Mouse (Mus musculus) testis, postnatal 14 days (tissue): ENCODE results near the gene Gtsf1.

Source experiments
- DNase-seq: peaks from one replicate; pipeline ENCODE4 v3.0.0; 2021; ENCODE audit warnings: low spot score

Gene Gtsf1

DNA sequence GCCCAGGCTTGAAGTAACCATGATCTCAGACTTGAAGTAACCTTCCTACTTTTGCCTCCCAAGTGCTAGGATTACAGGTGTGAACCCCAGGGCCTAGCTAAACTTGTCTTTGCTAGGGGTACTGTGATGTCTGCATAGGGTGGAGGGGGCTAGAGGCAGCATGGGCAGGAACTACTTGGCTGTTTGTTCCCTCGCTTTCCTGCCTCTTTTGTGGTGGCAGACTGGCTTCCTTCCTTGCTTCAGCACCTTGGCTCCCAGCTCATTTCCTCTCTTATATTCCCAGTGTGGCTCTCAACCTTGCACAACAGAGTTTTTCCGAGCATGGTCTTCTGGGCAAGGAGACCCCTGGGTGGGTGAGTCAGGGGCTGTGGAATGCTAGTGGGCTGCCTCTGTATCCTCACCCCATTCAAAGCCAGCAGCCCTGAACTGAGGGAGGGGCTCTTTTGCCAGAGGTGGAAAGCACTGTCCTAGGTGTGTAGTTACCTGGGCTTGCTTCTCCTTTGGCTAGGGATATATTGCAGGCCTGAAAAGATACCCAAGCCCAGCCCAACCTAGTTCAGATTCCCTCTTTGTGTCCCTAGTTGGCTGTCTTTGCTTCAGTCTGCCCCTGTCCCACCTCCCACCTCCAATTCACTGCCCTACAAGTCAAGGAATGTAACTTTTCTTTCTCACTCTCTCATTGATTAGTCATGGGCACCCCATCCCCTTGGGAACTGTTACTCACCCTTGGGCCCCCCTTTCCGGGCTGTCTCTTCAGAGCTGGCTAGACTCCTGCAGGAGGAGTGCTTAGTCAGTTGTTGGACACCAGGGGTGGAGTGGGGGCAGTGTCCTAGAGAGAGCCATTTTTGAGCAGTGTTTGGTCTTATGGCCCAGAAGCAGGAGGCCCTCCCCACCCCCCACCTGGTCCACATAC is 52.3 kb downstream of the Gtsf1 start:
- DNase-seq, result no peak

DNA sequence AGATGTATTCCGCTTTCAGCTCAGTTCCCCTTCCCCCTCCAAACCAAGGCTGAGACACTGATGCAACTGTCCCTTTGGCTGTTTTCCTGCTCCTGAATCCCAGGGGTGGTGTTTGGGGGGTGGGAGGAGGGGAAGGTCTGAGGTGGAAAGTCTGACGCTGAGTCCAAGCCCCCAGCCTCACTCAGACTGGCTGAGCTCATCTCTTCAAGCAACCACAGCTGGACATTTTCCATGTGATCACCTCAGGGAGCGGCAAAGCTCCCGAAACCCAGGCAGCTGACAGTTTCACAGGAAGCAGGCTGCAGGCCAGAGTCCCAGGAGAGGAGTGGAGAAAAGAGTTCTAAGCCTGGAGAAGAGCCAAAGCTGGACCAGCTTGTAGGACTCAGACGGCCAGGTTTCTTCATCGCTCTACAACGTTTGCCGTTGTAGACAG is 53.4 kb downstream of the Gtsf1 start:
- DNase-seq, result no peak

DNA sequence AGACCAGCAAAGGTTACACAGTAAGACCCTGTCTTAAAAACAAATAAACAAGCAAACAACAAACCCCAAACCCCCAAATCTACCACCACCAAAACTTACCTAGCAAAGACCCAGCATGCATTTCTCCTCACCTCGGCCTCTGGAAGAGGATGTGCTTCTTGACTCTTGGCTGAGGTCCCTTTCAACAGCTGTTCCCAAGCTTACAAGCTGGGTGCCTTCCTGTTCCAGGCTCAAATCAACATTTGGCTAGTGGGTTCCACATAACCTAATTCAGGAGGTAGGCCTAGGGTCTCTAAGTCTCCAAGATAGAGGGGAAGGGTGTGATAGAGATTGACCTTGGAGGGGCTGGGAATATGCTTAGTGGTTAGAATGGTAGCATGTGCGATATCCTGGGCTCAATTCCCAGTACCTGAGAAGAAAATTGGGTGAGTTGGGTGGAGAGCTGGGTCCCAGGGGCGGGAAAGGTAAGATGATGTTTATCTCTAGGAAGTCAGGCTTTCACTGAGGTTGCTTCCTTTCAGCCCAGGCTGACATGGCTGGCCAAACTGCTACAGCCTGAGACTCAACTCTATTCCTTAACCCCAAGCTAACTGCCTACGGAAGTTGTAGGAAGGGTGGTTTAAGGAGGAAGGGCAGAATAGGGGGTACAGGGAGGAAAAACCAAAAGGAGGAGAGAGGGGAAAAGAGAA is 55.0 kb downstream of the Gtsf1 start:
- DNase-seq, result no peak

DNA sequence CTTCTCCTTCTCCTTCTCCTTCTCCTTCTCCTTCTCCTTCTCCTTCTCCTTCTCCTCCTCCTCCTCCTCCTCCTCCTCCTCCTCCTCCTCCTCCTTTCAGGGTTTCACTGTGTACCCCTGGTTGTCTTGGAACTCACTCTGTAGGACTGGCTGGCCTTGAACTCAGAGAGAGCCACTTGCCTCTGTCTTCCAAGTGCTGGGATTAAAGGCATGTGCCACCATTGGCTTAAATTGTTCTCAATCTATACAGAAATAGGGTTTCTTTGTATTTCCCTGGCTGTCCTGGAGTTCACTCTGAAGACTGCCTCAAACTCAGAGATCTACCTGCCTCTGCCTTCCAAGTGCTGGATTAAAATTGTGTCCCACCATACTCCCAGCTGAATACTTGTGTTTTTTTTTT is 57.8 kb downstream of the Gtsf1 start:
- no peak for DNase-seq

DNA sequence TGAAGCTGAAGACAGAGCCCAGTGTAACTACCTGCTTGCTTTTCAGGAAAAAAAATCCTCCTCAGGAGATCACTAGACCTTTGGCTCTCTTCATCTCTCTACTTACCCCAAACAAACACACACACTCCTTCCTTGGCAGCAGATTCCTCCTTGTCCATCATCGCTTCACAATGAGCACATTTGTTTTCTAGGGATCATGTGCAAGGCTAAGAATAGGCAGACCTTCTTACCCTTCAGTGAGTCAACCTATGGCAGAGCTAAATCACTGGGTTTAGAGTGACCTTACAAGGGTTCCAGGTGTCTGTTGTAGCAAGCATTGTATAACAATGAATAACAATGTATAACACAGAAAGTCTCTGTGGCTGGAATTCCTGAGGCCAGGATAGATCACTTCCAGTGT is 58.5 kb downstream of the Gtsf1 start:
- no peak for DNase-seq

DNA sequence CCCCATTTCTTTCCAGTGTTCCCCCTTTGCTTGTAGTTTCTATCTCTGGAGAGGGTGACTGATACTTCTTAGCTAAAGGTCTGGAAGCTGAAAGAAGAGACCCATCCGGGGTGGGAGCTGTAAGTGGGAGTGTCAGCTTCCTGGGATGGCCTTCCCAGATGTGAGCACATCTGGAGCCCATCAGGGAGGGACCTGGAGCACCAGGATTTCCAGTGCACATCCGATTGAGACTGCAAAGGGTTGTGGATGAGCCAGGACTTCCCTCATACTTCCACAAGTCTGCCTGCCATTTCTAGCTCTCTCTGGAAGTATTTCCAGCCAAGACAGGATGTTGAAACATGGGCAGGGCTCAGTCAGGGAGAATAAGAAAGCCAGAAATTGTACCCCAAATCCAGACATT is 59.1 kb downstream of the Gtsf1 start:
- DNase-seq, result no peak

DNA sequence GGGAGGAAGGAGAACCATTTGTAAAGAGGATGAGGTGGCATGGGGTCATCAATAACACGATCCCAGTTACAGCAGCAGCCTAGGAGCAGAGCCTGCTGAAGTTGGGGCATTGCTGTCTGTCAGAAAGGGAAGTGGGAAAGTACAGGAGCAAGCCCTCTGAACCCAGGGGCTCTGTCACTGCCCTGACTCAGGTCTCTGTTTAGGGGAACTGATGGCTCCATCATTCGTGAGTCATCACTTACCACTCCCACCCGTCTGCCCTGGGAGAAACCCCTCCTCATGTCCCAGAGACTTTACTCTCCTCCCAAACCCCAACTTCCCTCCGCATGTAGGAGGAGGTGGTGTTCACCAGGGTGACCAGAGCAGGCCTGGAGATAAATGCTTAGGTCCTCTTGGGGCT is 59.8 kb downstream of the Gtsf1 start:
- no peak for DNase-seq

DNA sequence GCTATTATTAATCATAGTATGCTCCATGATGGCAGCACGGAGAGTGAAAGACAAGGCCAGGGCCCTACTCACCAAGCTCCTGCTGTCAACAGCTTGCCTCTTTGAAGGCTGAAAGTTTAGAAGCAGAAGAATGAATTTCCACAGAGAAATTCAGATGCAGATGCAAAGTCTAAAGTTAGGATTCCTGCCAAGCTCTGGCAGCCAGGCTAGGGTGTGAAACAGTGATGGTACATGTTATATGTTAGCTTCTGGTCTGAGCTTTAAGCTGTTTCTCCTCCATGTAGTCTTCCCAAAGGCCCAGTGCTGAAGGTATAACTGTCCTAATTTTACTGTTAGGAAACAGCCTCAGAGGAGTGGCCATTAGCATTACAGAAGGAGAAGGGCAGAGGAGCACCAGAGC is 61.1 kb downstream of the Gtsf1 start:
- DNase-seq, result no peak

DNA sequence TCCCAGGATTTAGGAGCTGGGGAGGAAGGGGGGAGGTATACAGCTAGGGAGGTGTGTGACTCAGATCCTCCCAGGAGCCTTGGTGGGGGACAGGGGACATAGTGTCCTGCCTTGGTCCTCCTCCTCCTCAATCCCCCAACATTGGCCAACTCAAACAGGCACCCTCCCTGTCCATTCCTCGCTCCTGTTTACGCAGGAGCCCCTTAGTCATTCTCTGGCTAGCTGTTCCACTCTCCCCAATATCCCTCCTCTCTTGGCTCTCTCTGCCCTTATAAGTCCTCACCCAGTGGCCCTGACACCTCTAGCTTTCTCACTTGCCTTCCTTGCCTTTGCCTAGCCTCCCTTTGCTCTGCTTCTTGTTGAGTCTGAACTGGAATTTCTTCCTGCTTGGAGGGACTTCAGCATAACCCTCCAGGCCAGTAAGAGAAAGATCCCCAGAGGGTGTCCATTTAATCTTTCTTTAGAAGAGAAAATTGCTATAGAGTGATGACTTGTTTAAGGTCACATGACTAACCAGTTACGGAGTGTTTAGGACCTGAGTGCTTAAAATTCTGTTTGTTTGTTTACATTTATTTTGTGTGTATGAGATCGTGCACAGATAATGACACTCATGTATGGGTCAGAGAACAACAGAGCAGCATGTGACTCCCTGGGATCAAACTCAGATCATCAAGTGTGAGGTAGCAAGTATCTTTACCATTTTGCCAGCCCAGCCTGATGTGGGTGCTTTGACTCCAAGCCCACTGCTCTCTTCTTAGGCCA is 61.9 kb downstream of the Gtsf1 start:
- DNase-seq, result no peak

DNA sequence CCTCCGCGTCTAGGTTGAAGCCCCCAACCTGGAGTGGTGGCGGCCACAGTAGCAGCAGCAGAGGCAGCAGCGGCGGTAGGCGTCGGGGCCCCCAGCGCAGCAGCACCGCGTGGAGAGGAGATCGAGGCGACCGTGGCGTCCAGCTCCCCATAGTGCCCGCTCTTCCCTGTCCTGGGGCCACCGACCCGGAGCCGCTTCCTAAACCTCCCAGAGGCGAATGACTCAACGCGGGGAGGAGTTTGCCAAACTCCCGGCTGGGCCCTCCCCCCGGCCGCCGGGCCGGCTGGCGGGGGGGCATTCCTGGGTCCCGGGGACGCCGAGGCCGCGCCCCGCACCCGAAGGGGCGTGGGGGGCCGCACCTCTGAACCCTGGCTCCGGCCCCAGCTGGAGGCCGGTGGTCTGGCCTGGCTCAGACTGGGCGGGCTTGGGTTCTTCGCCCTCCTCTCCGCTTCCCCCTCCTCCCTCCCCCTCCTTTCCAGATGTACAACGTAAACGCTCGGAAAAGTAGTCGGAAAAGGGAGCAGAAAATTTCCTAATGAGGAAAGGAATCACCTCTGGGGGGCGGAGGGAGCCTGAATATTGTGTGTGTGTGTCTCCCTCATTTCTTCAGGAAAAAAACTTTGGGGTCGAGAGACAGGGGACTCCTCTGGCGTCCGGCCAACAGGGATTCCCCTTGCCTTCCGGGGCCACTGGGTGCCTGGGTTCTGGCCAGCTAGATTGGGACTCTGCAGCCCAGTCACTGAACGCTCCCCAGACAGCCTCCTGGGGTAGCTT is 63.7 kb downstream of the Gtsf1 start, which contains the start of gene Itga5:
TSS of gene Itga5 (minus strand) at position 388 of the 774 bp plus-strand sequence.
- DNase-seq, result peak; percentile 54

DNA sequence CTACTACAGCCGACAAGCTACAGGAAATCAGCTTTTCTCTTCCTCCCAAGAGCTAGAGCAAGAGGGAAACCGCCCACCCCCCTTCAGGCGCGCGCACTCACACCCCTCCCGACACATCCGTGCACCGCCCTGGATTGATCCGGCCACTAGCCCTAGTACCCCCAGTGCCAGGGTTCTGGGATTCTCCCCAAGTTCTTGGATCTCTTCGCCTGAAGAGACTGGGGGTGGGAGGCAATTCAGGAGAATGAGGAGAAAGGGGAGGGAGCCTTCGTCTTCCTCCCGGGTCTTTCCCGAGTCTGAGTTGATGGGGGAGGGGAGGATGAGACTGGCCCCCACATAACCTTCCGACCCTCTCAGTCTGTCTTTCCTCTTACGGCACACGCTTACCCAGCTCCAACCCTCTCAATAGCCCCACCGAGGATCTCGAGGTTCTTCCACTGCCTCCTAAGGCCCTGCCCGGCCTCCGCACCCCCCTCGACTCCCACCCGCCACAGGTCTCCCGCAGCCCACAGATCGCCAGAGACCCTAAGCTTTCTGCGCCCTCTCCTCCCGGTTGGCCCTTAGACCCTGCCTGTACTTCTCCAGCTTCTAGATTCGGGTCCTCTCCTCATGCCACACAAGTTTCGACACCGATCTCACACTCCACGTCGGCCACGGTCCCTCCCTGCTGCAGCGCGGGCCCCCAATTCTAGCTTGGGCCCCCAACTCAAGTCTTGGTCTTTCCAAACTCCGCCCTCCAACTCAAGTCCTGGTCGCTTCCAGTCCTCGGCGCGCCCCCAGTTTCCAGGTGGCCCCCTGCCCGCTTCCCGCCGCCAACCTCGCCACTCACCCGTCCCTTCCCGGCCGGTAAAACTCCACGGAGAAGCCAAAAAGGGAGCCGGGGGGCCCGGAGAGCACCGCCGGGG is 64.5 kb downstream of the Gtsf1 start:
- peak; percentile 29 for DNase-seq

DNA sequence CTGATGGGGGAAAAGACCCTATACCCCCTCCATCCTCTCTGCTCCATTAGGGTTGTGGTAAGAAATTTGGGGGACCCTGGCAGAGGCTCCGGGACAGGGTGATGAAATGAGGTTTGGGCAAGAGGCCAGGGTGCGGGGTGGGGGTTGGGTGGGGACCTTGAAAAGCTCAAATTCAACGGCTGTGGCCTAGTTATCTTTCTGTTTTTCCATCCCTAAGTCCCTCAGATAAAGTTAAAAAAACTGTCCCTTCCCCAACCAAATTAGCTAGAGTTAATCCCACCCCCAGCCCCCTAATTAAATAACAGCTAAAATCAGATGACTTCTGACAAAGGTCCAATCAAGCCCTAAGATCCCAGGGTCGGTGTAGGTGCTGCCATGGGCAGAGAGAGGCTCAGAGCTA is 65.5 kb downstream of the Gtsf1 start:
- DNase-seq, result no peak

DNA sequence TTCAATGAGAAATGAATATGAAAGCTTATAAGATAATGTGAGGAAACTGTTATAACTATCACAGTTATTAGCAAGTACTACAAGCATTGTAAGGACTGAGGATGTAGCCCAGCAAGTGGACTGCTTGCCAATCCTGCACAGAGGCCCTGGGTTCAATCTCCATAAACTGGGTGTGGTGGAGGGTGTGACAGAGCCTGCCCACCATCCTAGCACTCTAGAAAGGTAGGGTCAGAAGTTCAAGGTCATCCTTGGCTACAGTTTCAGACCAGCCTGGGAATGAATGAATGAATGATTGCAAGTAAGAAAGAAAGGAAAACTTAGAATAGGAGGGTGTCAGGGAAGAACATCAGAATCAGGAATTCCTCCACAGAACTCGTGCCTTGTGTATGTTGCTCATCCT is 66.5 kb downstream of the Gtsf1 start:
- DNase-seq, result no peak

DNA sequence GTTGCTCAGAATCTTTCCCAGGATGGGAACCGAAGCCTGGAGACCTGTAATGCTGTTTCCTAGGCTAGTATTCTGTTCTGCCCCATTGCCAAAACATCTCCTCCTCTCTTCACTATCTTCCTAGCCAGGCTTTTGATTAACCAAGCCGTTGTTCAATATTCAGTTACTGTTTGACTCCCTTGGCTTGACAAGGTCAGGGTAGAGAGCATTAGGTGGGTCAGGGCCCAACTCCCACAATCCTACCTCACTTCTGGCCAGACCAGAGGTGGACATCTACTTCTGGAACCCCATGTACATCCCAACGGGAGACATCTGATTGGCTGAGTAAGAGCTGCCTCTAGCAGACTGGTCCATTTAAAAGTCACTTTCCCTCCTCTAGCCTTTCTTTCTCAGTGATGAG is 67.3 kb downstream of the Gtsf1 start:
- no peak for DNase-seq

DNA sequence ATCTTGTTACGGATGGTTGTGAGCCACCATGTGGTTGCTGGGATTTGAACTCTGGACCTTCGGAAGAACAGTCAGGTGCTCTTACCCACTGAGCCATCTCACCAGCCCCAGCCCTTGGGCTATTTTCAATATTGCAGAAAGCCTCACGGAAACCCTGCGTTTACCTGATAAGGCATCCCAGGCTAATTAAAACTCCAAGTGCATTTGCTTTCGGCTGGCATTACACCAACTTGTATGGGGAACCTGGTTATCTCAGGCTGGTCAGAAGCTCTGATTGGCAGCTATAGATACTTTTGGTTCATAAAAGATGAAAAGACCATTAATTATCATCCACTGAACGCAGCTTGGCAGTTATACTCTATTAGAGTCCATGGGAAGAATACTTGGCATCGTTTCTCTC is 67.9 kb downstream of the Gtsf1 start:
- no peak for DNase-seq

DNA sequence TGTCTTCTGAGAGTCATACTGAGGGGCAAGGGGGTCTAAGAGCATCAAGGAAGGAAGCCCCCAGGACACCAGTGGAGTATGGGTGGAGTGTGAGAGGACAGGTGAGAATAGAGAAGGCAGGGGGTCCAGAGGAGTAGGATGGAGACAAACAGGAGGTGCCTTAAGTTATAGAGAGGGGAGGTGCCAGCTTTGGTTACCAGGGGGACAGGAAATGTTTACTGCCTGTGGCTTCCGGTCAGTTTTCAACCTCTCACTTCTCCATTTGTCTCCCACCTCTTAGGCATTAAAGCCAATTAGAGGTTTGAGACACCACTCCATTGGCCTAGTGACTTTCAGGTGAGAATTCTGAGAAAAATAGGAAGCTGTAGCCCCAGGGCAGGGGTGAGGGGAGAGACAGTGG is 69.0 kb downstream of the Gtsf1 start:
- DNase-seq, result no peak

DNA sequence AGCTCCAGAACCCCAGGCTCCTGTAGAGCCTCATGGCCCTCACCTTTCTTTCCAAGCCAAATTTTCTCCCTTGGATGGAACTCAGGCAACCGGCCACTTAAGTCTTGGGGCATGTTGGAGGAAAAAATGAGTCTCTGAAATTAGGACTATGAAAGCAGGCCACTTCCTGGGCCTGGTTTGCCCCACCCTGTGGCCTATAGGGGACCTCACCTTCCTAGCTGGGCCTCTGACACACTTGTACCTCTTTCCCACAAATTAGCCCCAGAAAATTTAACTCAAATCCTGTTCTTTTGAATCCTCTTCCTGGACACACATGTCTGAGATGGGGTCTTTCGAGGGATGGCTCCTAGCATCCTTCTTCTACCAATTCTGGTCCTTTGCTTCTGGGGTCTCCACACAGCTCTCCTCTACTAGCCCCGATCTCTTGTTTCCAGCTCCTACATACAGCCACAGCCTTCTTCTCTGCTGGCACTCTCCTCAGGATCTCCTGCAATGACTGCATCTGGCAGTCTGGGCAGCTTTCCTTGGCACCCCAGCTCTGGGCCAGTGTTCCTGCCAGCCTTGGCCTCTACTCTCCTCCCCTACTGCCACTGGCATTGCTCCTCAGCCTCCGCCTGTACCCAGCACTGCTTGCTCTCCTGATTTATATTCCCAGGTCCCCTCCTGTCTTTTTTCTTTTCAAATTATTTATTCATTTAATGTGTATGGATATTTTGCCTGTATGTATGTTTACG is 70.2 kb downstream of the Gtsf1 start:
- no peak for DNase-seq

DNA sequence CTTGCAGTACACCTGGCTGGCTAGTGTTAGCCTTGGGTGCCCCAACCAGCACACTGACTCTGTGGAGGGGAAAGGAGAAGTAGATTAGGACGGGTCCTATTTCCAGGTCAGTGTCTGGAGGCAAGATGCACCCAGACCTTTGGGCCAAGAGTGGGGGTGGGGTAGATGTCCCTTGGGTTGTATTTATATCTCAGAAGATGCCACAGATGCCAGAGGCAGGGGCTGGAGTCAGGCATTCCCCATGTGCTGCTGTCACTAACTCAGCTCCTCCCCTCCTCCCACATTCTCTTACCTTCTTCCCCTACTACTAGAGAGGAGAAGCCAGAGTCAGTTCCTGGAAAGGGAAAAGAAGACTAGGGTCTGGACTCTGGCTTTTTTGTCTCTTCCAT is 71.2 kb downstream of the Gtsf1 start:
- no peak for DNase-seq

DNA sequence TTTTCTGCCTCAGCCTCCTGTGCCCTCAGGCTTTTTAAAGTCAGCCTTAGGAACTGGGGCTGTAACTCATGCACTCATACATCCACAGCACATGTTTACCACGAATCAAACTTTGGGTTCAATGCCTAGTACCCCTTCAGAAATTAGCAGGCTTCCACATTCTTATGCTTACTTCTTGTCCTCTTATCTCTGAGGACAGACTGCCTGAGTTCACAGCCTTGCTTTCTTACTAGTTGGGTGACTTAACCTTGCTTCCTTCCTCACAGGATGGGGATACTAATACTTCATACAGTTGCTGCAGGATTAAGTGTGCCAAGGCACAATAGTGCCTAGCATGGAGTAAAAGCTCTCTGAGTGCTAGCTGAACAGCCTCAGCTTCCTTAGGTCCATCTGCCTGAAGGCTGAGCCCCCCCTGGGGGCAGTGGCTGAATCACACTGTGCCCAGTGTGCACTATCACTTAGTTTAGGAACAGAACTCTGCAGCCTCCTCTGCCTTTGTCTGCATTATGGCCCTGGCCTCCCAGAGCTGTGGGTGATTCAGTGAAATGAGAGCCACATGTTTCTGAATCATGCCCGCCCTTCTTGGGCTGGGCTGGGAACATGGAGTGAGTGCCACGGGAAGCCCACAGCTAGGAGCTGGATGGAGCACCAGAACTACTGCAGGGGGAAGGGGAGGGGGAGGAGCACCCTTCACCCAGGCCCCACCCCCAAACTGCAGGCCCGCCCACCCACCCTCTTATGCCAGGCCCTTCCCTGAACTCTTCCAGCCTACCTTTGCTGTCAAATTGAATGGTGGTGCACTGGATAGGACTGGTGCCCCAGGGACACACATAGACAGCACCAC is 71.8 kb downstream of the Gtsf1 start:
- no peak for DNase-seq
